Mouse (Mus musculus): Measurements from ENCODE around the gene Gm20671. TPM values are rescaled to one million over a fixed set of nuclear protein-coding genes. Genes with fewer than 3 reads are reported as not detected.
"Not testable (repeated sequence)": the region's sequence is repeated elsewhere in the genome, so short reads cannot be mapped to it uniquely, and the experiment has no call there.

Gm20671 gene
- polyA plus RNA-seq, 1 experiment: not detected

- Histone ChIP-seq H3K27me3 (ENCODE audit: control insufficient read depth, insufficient read depth, low read length, poor library complexity, severe bottlenecking) (no peaks in the 10 kb centered on the region), H3K4me1 (ENCODE audit: control insufficient read depth, insufficient read depth, low read length) (no peaks in the 10 kb centered on the region), H3K27ac (ENCODE audit: insufficient read depth, low read length) (no peak overlapping the region), H3K4me3 (ENCODE audit: low read depth, low read length) (no peak overlapping the region), H3K36me3 (ENCODE audit: control insufficient read depth, insufficient read depth, low read length, poor library complexity, severe bottlenecking) (no peaks in the 10 kb centered on the region), H3K9ac (ENCODE audit: low read depth, poor library complexity, severe bottlenecking) (no peak overlapping the region), H3K9me3 (replicated peaks; ENCODE audit: control insufficient read depth, insufficient read depth, low read length, poor library complexity, severe bottlenecking) (no peaks in the 10 kb centered on the region)
- TF ChIP-seq POLR2A (IDR thresholded peaks at IDR 0.05; ENCODE audit: insufficient read depth, low read length): no peak
Observed at GRCm38 (mm10) chr5:32735779-32736178, 91.1 kb downstream of the Gm20671 start.

GRCm38 (mm10) chr5:32733892-32734291 is 93.0 kb downstream of the Gm20671 start:
- H3K36me3 ChIP-seq (ENCODE audit: control insufficient read depth, insufficient read depth, low read length, poor library complexity, severe bottlenecking); H3K27ac ChIP-seq (ENCODE audit: insufficient read depth, low read length); H3K9ac ChIP-seq (ENCODE audit: low read depth, poor library complexity, severe bottlenecking); H3K27me3 ChIP-seq (ENCODE audit: control insufficient read depth, insufficient read depth, low read length, poor library complexity, severe bottlenecking); H3K9me3 ChIP-seq (replicated peaks; ENCODE audit: control insufficient read depth, insufficient read depth, low read length, poor library complexity, severe bottlenecking); H3K4me3 ChIP-seq (ENCODE audit: low read depth, low read length); H3K4me1 ChIP-seq (ENCODE audit: control insufficient read depth, insufficient read depth, low read length): not testable (repeated sequence)

GRCm38 (mm10) chr5:32728851-32729250 is 98.1 kb downstream of the Gm20671 start:
- Histone ChIP-seq H3K9me3 (replicated peaks; ENCODE audit: control insufficient read depth, insufficient read depth, low read length, poor library complexity, severe bottlenecking) (no peaks in the 10 kb centered on the region), H3K9ac (ENCODE audit: low read depth, poor library complexity, severe bottlenecking) (no peak overlapping the region), H3K27ac (ENCODE audit: insufficient read depth, low read length) (no peak overlapping the region), H3K4me1 (ENCODE audit: control insufficient read depth, insufficient read depth, low read length) (no peaks in the 10 kb centered on the region), H3K4me3 (ENCODE audit: low read depth, low read length) (no peak overlapping the region), H3K36me3 (ENCODE audit: control insufficient read depth, insufficient read depth, low read length, poor library complexity, severe bottlenecking) (no peaks in the 10 kb centered on the region), H3K27me3 (ENCODE audit: control insufficient read depth, insufficient read depth, low read length, poor library complexity, severe bottlenecking) (no peaks in the 10 kb centered on the region)
- TF ChIP-seq POLR2A (IDR thresholded peaks at IDR 0.05; ENCODE audit: insufficient read depth, low read length) (no peak), EP300 (IDR thresholded peaks at IDR 0.05; ENCODE audit: insufficient read depth, low read depth, low read length) (no peak), CTCF (IDR thresholded peaks at IDR 0.05; ENCODE audit: low read depth, low read length) (no peak)

- no peak overlapping the region for H3K4me3 ChIP-seq (ENCODE audit: low read depth, low read length)
- H3K36me3 ChIP-seq (ENCODE audit: control insufficient read depth, insufficient read depth, low read length, poor library complexity, severe bottlenecking): no peaks in the 10 kb centered on the region
- no peak for TF ChIP-seq POLR2A (IDR thresholded peaks at IDR 0.05; ENCODE audit: insufficient read depth, low read length)
- TF ChIP-seq CTCF (IDR thresholded peaks at IDR 0.05; ENCODE audit: low read depth, low read length): no peak
- TF ChIP-seq EP300 (IDR thresholded peaks at IDR 0.05; ENCODE audit: insufficient read depth, low read depth, low read length): no peak
- no peaks in the 10 kb centered on the region for H3K4me1 ChIP-seq (ENCODE audit: control insufficient read depth, insufficient read depth, low read length)
- H3K9me3 ChIP-seq (replicated peaks; ENCODE audit: control insufficient read depth, insufficient read depth, low read length, poor library complexity, severe bottlenecking): no peaks in the 10 kb centered on the region
- no peaks in the 10 kb centered on the region for H3K27me3 ChIP-seq (ENCODE audit: control insufficient read depth, insufficient read depth, low read length, poor library complexity, severe bottlenecking)
- H3K27ac ChIP-seq (ENCODE audit: insufficient read depth, low read length): no peak overlapping the region
- no peak overlapping the region for H3K9ac ChIP-seq (ENCODE audit: low read depth, poor library complexity, severe bottlenecking)
Observed at GRCm38 (mm10) chr5:32728300-32728699, 98.6 kb downstream of the Gm20671 start.

- not testable (repeated sequence) for H3K36me3 ChIP-seq (ENCODE audit: control insufficient read depth, insufficient read depth, low read length, poor library complexity, severe bottlenecking); H3K9ac ChIP-seq (ENCODE audit: low read depth, poor library complexity, severe bottlenecking); H3K9me3 ChIP-seq (replicated peaks; ENCODE audit: control insufficient read depth, insufficient read depth, low read length, poor library complexity, severe bottlenecking); H3K27ac ChIP-seq (ENCODE audit: insufficient read depth, low read length); H3K4me1 ChIP-seq (ENCODE audit: control insufficient read depth, insufficient read depth, low read length); H3K4me3 ChIP-seq (ENCODE audit: low read depth, low read length); H3K27me3 ChIP-seq (ENCODE audit: control insufficient read depth, insufficient read depth, low read length, poor library complexity, severe bottlenecking)
Observed at GRCm38 (mm10) chr5:32725397-32725796, 101.5 kb downstream of the Gm20671 start.

- no peaks in the 10 kb centered on the region for H3K27me3 ChIP-seq (ENCODE audit: control insufficient read depth, insufficient read depth, low read length, poor library complexity, severe bottlenecking)
- no peak overlapping the region for H3K4me3 ChIP-seq (ENCODE audit: low read depth, low read length)
- H3K4me1 ChIP-seq (ENCODE audit: control insufficient read depth, insufficient read depth, low read length): no peaks in the 10 kb centered on the region
- TF ChIP-seq POLR2A (IDR thresholded peaks at IDR 0.05; ENCODE audit: insufficient read depth, low read length): no peak
- no peak for TF ChIP-seq CTCF (IDR thresholded peaks at IDR 0.05; ENCODE audit: low read depth, low read length)
- no peak for TF ChIP-seq EP300 (IDR thresholded peaks at IDR 0.05; ENCODE audit: insufficient read depth, low read depth, low read length)
- no peaks in the 10 kb centered on the region for H3K9me3 ChIP-seq (replicated peaks; ENCODE audit: control insufficient read depth, insufficient read depth, low read length, poor library complexity, severe bottlenecking)
- H3K9ac ChIP-seq (ENCODE audit: low read depth, poor library complexity, severe bottlenecking): no peak overlapping the region
- H3K36me3 ChIP-seq (ENCODE audit: control insufficient read depth, insufficient read depth, low read length, poor library complexity, severe bottlenecking): no peaks in the 10 kb centered on the region
- H3K27ac ChIP-seq (ENCODE audit: insufficient read depth, low read length): no peak overlapping the region
Observed at GRCm38 (mm10) chr5:32723981-32724380, 102.9 kb downstream of the Gm20671 start.

GRCm38 (mm10) chr5:32722711-32723110 is 104.2 kb downstream of the Gm20671 start:
- H3K36me3 ChIP-seq (ENCODE audit: control insufficient read depth, insufficient read depth, low read length, poor library complexity, severe bottlenecking); H3K27ac ChIP-seq (ENCODE audit: insufficient read depth, low read length); H3K4me1 ChIP-seq (ENCODE audit: control insufficient read depth, insufficient read depth, low read length); H3K4me3 ChIP-seq (ENCODE audit: low read depth, low read length); H3K9me3 ChIP-seq (replicated peaks; ENCODE audit: control insufficient read depth, insufficient read depth, low read length, poor library complexity, severe bottlenecking); H3K9ac ChIP-seq (ENCODE audit: low read depth, poor library complexity, severe bottlenecking); H3K27me3 ChIP-seq (ENCODE audit: control insufficient read depth, insufficient read depth, low read length, poor library complexity, severe bottlenecking): not testable (repeated sequence)

Measured in ES-Bruce4 (cell line).